Mouse (Mus musculus): ENCODE data around the gene Ager. TPM values are rescaled to one million over a fixed set of nuclear protein-coding genes. Genes with fewer than 3 reads are reported as not detected.

Gene Ager
- polyA plus RNA-seq, 1 experiment, result 2.1 TPM

DNA sequence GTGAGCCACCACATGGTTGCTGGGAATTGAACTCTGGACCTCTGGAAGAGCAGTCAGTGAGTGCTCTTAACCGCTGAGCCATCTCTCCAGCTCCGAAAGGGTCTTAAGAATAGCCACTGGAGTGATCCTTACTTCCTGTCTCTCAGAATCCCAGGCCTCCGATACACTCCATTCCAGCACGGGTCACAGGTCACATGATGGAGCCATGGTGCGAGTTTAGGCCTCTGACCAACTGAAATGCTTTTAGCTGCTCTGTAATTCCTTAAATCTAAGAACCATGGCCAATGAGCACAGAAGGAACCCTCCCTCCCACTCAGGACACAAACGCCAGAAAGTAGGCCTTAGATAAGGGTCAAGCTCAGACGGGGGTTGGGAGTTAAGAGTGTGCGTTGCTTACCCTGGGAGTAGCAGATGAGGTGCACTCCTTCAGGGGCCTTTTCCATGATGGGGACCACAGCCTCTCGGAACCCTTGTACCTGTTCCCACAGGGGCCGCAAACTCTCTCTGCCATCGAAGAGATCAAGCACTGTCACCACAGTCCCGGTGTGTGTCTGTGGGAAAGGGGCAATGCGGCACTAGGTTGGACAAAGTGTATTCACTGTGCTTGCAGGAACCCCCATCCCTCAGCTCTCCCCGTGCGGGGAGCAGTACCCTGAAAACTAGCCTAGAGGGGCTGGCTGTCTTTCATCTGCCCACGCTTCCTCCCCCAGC lies 28.6 kb downstream of the Ager start:
- TF ChIP-seq CTCF (conservative IDR thresholded peaks at IDR 0.05; ENCODE audit: insufficient read depth, insufficient read length, low read depth, low read length) (no peak), POLR2A (IDR thresholded peaks at IDR 0.05; ENCODE audit: low read depth, low read length) (no peak)
- peak overlapping the region; percentile 81 for H3K4me3 ChIP-seq (ENCODE audit: insufficient read depth, low read depth, low read length)
- peaks cover 13% of the 10 kb centered on the region for H3K4me1 ChIP-seq (ENCODE audit: control insufficient read depth, insufficient read depth, low read length)
- 30% methylated on average over 16 of the region's 16 CpGs for WGBS
- peak; percentile 57 for DNase-seq
- H3K36me3 ChIP-seq (ENCODE audit: control insufficient read depth, insufficient read depth, low read length), result peaks cover 6% of the 10 kb centered on the region
- peak overlapping the region; percentile 79 for H3K27ac ChIP-seq (ENCODE audit: insufficient read depth, low read depth, low read length)
- H3K27me3 ChIP-seq (replicated peaks; ENCODE audit: control insufficient read depth, insufficient read depth, low read length), result no peaks in the 10 kb centered on the region

DNA sequence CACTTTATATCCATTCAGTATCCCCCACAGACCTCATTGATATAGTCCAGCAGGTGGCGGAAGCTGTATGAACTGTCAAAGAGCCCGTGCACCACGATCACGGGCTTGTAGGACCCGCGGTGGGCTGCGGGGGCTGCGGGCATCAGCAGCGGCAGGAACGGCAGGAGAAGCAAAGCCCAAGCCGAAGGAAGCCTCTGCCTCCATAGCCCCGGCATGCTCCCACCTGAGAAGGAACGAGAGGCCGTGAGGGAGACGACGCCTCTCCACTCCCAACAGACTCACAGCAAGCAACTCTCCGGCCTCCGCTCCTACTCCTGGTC lies 29.1 kb downstream of the Ager start:
- no peaks in the 10 kb centered on the region for H3K27me3 ChIP-seq (replicated peaks; ENCODE audit: control insufficient read depth, insufficient read depth, low read length)
- H3K27ac ChIP-seq (ENCODE audit: insufficient read depth, low read depth, low read length), result peak overlapping the region; percentile 79
- peaks cover 15% of the 10 kb centered on the region for H3K4me1 ChIP-seq (ENCODE audit: control insufficient read depth, insufficient read depth, low read length)
- peak; percentile 51 for DNase-seq
- H3K4me3 ChIP-seq (ENCODE audit: insufficient read depth, low read depth, low read length), result peak overlapping the region; percentile 81
- TF ChIP-seq POLR2A (IDR thresholded peaks at IDR 0.05; ENCODE audit: low read depth, low read length) (no peak), CTCF (conservative IDR thresholded peaks at IDR 0.05; ENCODE audit: insufficient read depth, insufficient read length, low read depth, low read length) (peak; percentile 41; the same call in 1 of the 2 replicates)
- H3K36me3 ChIP-seq (ENCODE audit: control insufficient read depth, insufficient read depth, low read length), result peaks cover 6% of the 10 kb centered on the region
- WGBS, result under 1% methylated on average over 18 of the region's 18 CpGs

DNA sequence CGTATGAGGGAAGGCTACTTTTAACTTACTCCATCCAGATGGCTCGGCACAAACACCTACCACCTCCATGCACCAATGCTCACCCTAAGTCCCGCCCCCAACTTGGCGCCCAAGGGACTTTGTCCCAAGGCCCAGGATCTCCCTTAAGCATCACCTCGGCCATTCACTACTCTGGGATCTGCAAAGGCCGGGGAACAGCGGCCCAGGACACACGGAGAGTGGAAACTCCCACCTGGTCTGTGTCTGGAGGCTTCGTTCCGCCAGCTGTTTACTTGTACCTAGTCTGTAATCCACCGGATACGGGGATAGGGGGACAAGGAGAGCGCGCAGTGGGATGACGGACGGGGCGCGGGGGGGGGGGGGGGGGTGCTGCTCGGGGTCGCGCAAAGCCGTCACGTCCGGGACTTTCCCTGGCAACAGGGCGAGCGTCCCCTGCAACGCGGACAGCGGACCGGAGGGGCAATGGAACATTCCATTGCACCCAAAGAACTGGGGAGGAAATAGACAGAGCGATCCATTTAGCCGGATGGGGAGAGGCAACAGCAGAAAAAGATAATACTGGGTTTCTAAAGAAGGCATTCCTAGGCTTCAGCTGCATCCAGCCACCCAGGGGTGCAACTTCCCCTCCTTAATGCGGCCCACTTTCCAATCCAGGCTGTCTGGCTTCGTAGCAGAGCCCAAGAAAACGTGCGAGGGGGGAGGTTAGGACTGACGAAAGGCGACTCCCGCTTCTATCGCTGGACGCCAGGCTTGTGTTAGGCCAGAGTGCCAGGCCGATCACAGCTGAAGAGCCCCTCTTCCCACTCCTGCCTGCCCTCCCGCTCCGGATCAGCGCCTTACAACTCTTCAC lies 29.7 kb downstream of the Ager start:
- peaks cover 15% of the 10 kb centered on the region for H3K4me1 ChIP-seq (ENCODE audit: control insufficient read depth, insufficient read depth, low read length)
- H3K4me3 ChIP-seq (ENCODE audit: insufficient read depth, low read depth, low read length), result peak overlapping the region; percentile 81
- no peaks in the 10 kb centered on the region for H3K27me3 ChIP-seq (replicated peaks; ENCODE audit: control insufficient read depth, insufficient read depth, low read length)
- peaks cover 6% of the 10 kb centered on the region for H3K36me3 ChIP-seq (ENCODE audit: control insufficient read depth, insufficient read depth, low read length)
- peak overlapping the region; percentile 99 for H3K27ac ChIP-seq (ENCODE audit: insufficient read depth, low read depth, low read length)
- peak; percentile 94 for DNase-seq
- WGBS, result 3% methylated on average over 41 of the region's 45 CpGs
- TF ChIP-seq CTCF (conservative IDR thresholded peaks at IDR 0.05; ENCODE audit: insufficient read depth, insufficient read length, low read depth, low read length) (no peak), POLR2A (IDR thresholded peaks at IDR 0.05; ENCODE audit: low read depth, low read length) (peak; percentile 72)

DNA sequence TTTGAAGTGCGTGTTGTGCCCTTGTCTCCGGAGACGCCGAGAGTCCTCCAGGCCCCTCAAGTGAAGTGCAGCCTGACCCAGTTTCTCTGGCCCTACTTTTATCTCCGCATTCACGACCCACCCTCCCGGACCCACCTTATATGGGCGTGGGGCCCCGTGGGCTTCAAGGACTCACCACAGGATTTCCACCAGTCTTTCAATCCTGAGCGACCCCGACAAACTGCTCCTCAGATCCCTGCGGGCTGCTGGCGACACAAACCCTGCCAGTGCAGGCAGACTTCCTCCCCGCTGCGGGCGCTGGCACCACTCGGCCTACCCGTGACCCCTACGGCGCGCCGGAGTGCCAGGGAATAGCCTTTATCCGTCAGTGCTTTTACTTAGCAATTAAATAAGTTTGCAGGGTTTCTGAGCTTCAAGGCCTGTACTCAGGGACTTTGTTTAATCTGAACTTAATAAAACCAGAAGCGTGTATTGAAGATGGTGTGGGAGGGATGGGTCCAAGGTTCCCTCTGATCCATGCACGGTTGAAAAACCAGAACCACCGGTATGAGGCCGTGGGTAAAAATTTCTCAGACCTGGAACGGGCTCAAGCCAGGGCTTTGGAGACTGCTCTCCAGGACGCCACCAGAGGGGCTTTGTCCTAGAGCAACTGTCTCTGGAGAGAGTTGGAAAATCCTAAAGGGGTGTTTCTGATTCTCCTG lies 30.4 kb downstream of the Ager start, which contains the start of gene Ppt2:
Gene Ppt2 (minus strand): TSS at position 568 of the 701 bp plus-strand sequence.
- peak within 1 kb of the TSS; percentile 99 for H3K27ac ChIP-seq (ENCODE audit: insufficient read depth, low read depth, low read length)
- peaks cover 2% of the 10 kb centered on the region; the same call in 1 of the 2 replicates for H3K36me3 ChIP-seq (ENCODE audit: control insufficient read depth, insufficient read depth, low read length)
- WGBS, result 2% methylated on average over 29 of the region's 29 CpGs
- DNase-seq, result peak; percentile 88
- peaks cover 15% of the 10 kb centered on the region for H3K4me1 ChIP-seq (ENCODE audit: control insufficient read depth, insufficient read depth, low read length)
- H3K27me3 ChIP-seq (replicated peaks; ENCODE audit: control insufficient read depth, insufficient read depth, low read length), result no peaks in the 10 kb centered on the region
- peak within 1 kb of the TSS; percentile 81 for H3K4me3 ChIP-seq (ENCODE audit: insufficient read depth, low read depth, low read length)
- TF ChIP-seq POLR2A (IDR thresholded peaks at IDR 0.05; ENCODE audit: low read depth, low read length), result no peak
- no peak for TF ChIP-seq CTCF (conservative IDR thresholded peaks at IDR 0.05; ENCODE audit: insufficient read depth, insufficient read length, low read depth, low read length)

DNA sequence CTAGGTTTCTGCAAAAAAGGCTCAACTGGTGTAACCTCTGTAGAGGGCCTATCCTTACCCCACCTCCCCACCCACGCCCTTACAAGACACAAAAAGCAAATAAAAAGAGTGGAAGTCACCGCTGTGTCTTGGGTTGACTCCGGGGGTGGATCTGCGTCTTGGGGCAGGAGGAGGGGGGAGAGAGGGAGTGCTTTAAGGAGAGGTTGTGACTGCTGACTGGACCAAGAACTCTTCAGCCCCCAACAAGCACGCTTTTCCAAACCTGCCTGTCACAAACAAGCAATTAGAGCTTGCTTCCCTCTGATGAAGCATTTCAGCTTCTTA lies 30.9 kb downstream of the Ager start:
- peaks cover 15% of the 10 kb centered on the region for H3K4me1 ChIP-seq (ENCODE audit: control insufficient read depth, insufficient read depth, low read length)
- 32% methylated on average over 5 of the region's 5 CpGs for WGBS

DNA sequence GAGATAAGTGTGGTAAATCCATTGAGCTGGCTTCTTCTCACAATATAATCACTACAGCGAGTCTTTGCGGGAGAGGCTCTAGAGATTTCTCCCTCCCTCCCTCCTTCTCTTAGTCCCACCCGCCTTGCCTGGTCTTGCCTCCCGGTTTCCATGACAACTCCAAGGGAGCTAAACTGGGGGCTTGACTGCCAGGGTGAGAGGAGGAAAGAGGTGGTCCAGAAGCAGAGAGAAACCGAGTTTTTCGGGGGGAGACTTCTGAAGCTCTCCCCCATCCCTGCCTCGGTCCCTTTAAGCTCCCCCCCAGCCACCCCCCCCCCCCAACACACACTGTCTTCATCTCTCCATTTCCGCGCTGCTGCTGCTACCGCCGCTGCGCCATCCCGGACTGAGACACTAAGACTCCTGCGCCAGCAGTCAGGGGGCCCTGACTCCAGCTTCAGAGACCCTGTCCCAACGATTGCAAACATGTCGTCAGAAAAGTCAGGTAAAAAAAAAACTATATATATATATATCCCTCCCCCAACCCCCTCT lies 31.6 kb downstream of the Ager start, which contains the start of gene Prrt1:
Gene Prrt1 (plus strand): TSS at position 313 of the 531 bp plus-strand sequence.
- DNase-seq, result no peak
- no peaks in the 10 kb centered on the region for H3K27me3 ChIP-seq (replicated peaks; ENCODE audit: control insufficient read depth, insufficient read depth, low read length)
- H3K4me1 ChIP-seq (ENCODE audit: control insufficient read depth, insufficient read depth, low read length), result peaks cover 15% of the 10 kb centered on the region
- peak within 1 kb of the TSS; percentile 99 for H3K27ac ChIP-seq (ENCODE audit: insufficient read depth, low read depth, low read length)
- H3K4me3 ChIP-seq (ENCODE audit: insufficient read depth, low read depth, low read length), result peak within 1 kb of the TSS; percentile 81
- TF ChIP-seq CTCF (conservative IDR thresholded peaks at IDR 0.05; ENCODE audit: insufficient read depth, insufficient read length, low read depth, low read length), result no peak
- no peak for TF ChIP-seq POLR2A (IDR thresholded peaks at IDR 0.05; ENCODE audit: low read depth, low read length)
- peaks cover 2% of the 10 kb centered on the region; the same call in 1 of the 2 replicates for H3K36me3 ChIP-seq (ENCODE audit: control insufficient read depth, insufficient read depth, low read length)
- 25% methylated on average over 16 of the region's 16 CpGs for WGBS

More for the DNA sequence above, 30.9 kb downstream of the Ager start:
- Histone ChIP-seq H3K4me3 (ENCODE audit: insufficient read depth, low read depth, low read length) (peak overlapping the region; percentile 81; the same call in 1 of the 2 replicates), H3K36me3 (ENCODE audit: control insufficient read depth, insufficient read depth, low read length) (peaks cover 2% of the 10 kb centered on the region; the same call in 1 of the 2 replicates), H3K27me3 (replicated peaks; ENCODE audit: control insufficient read depth, insufficient read depth, low read length) (no peaks in the 10 kb centered on the region), H3K27ac (ENCODE audit: insufficient read depth, low read depth, low read length) (peak overlapping the region; percentile 99)
- TF ChIP-seq CTCF (conservative IDR thresholded peaks at IDR 0.05; ENCODE audit: insufficient read depth, insufficient read length, low read depth, low read length), result no peak
- no peak for TF ChIP-seq POLR2A (IDR thresholded peaks at IDR 0.05; ENCODE audit: low read depth, low read length)
- no peak for DNase-seq
